Mouse (Mus musculus) intestine, postnatal 0 days (tissue): ENCODE measurements around the gene Cacna1s. TPM values are rescaled to one million over a fixed set of nuclear protein-coding genes. Genes with fewer than 3 reads are reported as not detected.

Experiments
- ATAC-seq: fragments of 200-750 bp; cut with Nextera tagmentation; 2 replicates; pipeline ENCODE4 v1.8.0; 2017; ENCODE audit warnings: mild to moderate bottlenecking, moderate TSS enrichment, moderate library complexity
- H3K27ac ChIP-seq: fragments of 300-500 bp; sonication (generic); 2 replicates; pipeline ENCODE4 v1.5.1; 2014; ENCODE audit warnings: mild to moderate bottlenecking, low read depth, low read length, moderate library complexity
- H3K27me3 ChIP-seq: fragments of 300-500 bp; sonication (generic); replicated peaks from 2 replicates; pipeline ENCODE4 v1.6.1; 2014; ENCODE audit warnings: low read length, mixed read lengths; ENCODE audit not compliant: control insufficient read depth, insufficient read depth
- H3K36me3 ChIP-seq: fragments of 300-500 bp; sonication (generic); 2 replicates; pipeline ENCODE4 v1.6.1; 2014; ENCODE audit warnings: mild to moderate bottlenecking, moderate library complexity; ENCODE audit not compliant: control insufficient read depth, insufficient read depth
- H3K4me1 ChIP-seq: fragments of 300-500 bp; sonication (generic); replicated peaks from 2 replicates; pipeline ENCODE4 v1.6.1; 2014; ENCODE audit warnings: antibody characterized with exemption, low read length, mixed read lengths; ENCODE audit not compliant: control insufficient read depth, insufficient read depth
- H3K4me2 ChIP-seq: fragments of 300-500 bp; sonication (generic); replicated peaks from 2 replicates; pipeline ENCODE4 v1.6.1; 2014; ENCODE audit warnings: low read depth, mild to moderate bottlenecking, moderate library complexity
- H3K4me3 ChIP-seq: fragments of 300-500 bp; sonication (generic); 2 replicates; pipeline ENCODE4 v1.5.1; 2014; ENCODE audit warnings: low read depth, low read length
- H3K9ac ChIP-seq: fragments of 300-500 bp; sonication (generic); 2 replicates; pipeline ENCODE4 v1.6.1; 2014; ENCODE audit warnings: mild to moderate bottlenecking, low read depth, low read length
- H3K9me3 ChIP-seq: fragments of 300-500 bp; sonication (generic); 2 replicates; pipeline ENCODE4 v1.6.1; 2016; ENCODE audit warnings: mixed run types; ENCODE audit not compliant: control insufficient read depth
- CTCF ChIP-seq: sonication (generic); IDR thresholded peaks from 2 replicates; pipeline ENCODE4 v1.5.1; 2016; ENCODE audit warnings: low read depth, mild to moderate bottlenecking, control low read depth, antibody characterized with exemption, moderate library complexity
- WGBS: fragments of 180-500 bp; shearing (Covaris S2); extraction: QIAGEN DNeasy Blood & Tissue Kit; methylation state at CpG from one replicate; pipeline ENCODE4 v1.1.7; 2014; 5-methylcytosine and 5-hydroxymethylcytosine counted together
- polyA plus RNA-seq: library from polyadenylated mRNA; unstranded; fragments of >200 nt; fragmentation: Nextera tagmentation; extraction: Ambion mirVana; gene quantifications from 2 replicates; pipeline ENCODE4 v1.2.1, GENCODE M21; 2015

Gene Cacna1s
- polyA plus RNA-seq, 1 experiment from 2014 or later, result 0.22 TPM

- 16% methylated on average over 1 of the region's 1 CpGs for WGBS
- no peak overlapping the region for H3K4me3 ChIP-seq
- H3K27me3 ChIP-seq, result no peaks in the 10 kb centered on the region
- peak; percentile 80 for ATAC-seq
- no peak overlapping the region for H3K9ac ChIP-seq
- peak overlapping the region; percentile 97; the same call in 1 of the 2 replicates for H3K4me2 ChIP-seq
- H3K9me3 ChIP-seq, result no peaks in the 10 kb centered on the region
- H3K27ac ChIP-seq, result peak overlapping the region; percentile 89
- H3K4me1 ChIP-seq, result peaks cover 52% of the 10 kb centered on the region
- TF ChIP-seq CTCF, result peak; percentile 47
- H3K36me3 ChIP-seq, result no peaks in the 10 kb centered on the region
Measured at GRCm38 (mm10) chr1:136135046-136135445, 82.5 kb downstream of the Cacna1s start.

- Histone ChIP-seq H3K4me1 (peaks cover 48% of the 10 kb centered on the region), H3K36me3 (no peaks in the 10 kb centered on the region), H3K9me3 (no peaks in the 10 kb centered on the region), H3K4me2 (peak overlapping the region; percentile 37), H3K27me3 (no peaks in the 10 kb centered on the region), H3K9ac (no peak overlapping the region), H3K27ac (peak overlapping the region; percentile 89), H3K4me3 (no peak overlapping the region)
- TF ChIP-seq CTCF, result no peak
- 66% methylated on average over 6 of the region's 6 CpGs for WGBS
- ATAC-seq, result no peak
Measured at GRCm38 (mm10) chr1:136135777-136136444, 83.4 kb downstream of the Cacna1s start.

- peak overlapping the region; percentile 28; the same call in 1 of the 2 replicates for H3K9ac ChIP-seq
- ATAC-seq, result no peak
- no peak overlapping the region for H3K4me3 ChIP-seq
- H3K4me2 ChIP-seq, result peak overlapping the region; percentile 37
- H3K36me3 ChIP-seq, result no peaks in the 10 kb centered on the region
- H3K4me1 ChIP-seq, result peaks cover 48% of the 10 kb centered on the region
- H3K27ac ChIP-seq, result peak overlapping the region; percentile 89
- WGBS, result 54% methylated on average over 4 of the region's 4 CpGs
- H3K9me3 ChIP-seq, result no peaks in the 10 kb centered on the region
- no peaks in the 10 kb centered on the region for H3K27me3 ChIP-seq
- TF ChIP-seq CTCF, result no peak
Measured at GRCm38 (mm10) chr1:136136547-136136946, 84.0 kb downstream of the Cacna1s start.

- 25% methylated on average over 7 of the region's 7 CpGs for WGBS
- Histone ChIP-seq H3K4me2 (peak overlapping the region; percentile 37), H3K4me1 (peaks cover 47% of the 10 kb centered on the region), H3K27me3 (no peaks in the 10 kb centered on the region), H3K36me3 (no peaks in the 10 kb centered on the region), H3K9ac (peak overlapping the region; percentile 24; the same call in 1 of the 2 replicates), H3K27ac (peak overlapping the region; percentile 89), H3K9me3 (no peaks in the 10 kb centered on the region), H3K4me3 (no peak overlapping the region)
- ATAC-seq, result peak; percentile 49
- no peak for TF ChIP-seq CTCF
Measured at GRCm38 (mm10) chr1:136137071-136137531, 84.6 kb downstream of the Cacna1s start.

GRCm38 (mm10) chr1:136137575-136137974 lies 85.0 kb downstream of the Cacna1s start:
- ATAC-seq, result no peak
- Histone ChIP-seq H3K4me3 (no peak overlapping the region), H3K27ac (peak overlapping the region; percentile 89), H3K36me3 (no peaks in the 10 kb centered on the region), H3K4me2 (peak overlapping the region; percentile 37; the same call in 1 of the 2 replicates), H3K4me1 (peaks cover 48% of the 10 kb centered on the region), H3K9ac (0 out of 2 replicates have a peak overlapping the region, but pooled peaks have one; percentile 7), H3K27me3 (no peaks in the 10 kb centered on the region), H3K9me3 (no peaks in the 10 kb centered on the region)
- TF ChIP-seq CTCF, result no peak
- 4% methylated on average over 4 of the region's 4 CpGs for WGBS

- no peaks in the 10 kb centered on the region for H3K36me3 ChIP-seq
- H3K27me3 ChIP-seq, result no peaks in the 10 kb centered on the region
- WGBS, result 35% methylated on average over 10 of the region's 10 CpGs
- no peak overlapping the region for H3K4me3 ChIP-seq
- peak overlapping the region; percentile 37 for H3K4me2 ChIP-seq
- TF ChIP-seq CTCF, result no peak
- H3K4me1 ChIP-seq, result peaks cover 49% of the 10 kb centered on the region
- 0 out of 2 replicates have a peak overlapping the region, but pooled peaks have one; percentile 7 for H3K9ac ChIP-seq
- no peaks in the 10 kb centered on the region for H3K9me3 ChIP-seq
- H3K27ac ChIP-seq, result peak overlapping the region; percentile 89
- ATAC-seq, result no peak
Measured at GRCm38 (mm10) chr1:136138191-136138830, 85.8 kb downstream of the Cacna1s start.
